Mouse (Mus musculus) stomach, embryonic 15.5 days (tissue): Measurements from ENCODE around the gene Rab3c. TPM values are rescaled to one million over a fixed set of nuclear protein-coding genes. Genes with fewer than 3 reads are reported as not detected.

Experiments
- ATAC-seq: fragments of 200-750 bp; cut with Nextera tagmentation; 2 replicates; pipeline ENCODE4 v1.8.0; 2017; ENCODE audit warnings: low read depth, moderate number of reproducible peaks, moderate TSS enrichment; ENCODE audit not compliant: insufficient read depth, low FRiP score
- H3K27ac ChIP-seq: fragments of 300-500 bp; sonication (generic); 2 replicates; pipeline ENCODE4 v1.5.1; 2015; ENCODE audit warnings: mild to moderate bottlenecking, inconsistent platforms
- H3K27me3 ChIP-seq: fragments of 300-500 bp; sonication (generic); replicated peaks from 2 replicates; pipeline ENCODE4 v1.6.1; 2015; ENCODE audit warnings: inconsistent platforms
- H3K36me3 ChIP-seq: fragments of 300-500 bp; sonication (generic); 2 replicates; pipeline ENCODE4 v1.6.1; 2015; ENCODE audit warnings: inconsistent platforms
- H3K4me1 ChIP-seq: fragments of 300-500 bp; sonication (generic); 2 replicates; pipeline ENCODE4 v1.6.1; 2015; ENCODE audit warnings: inconsistent platforms
- H3K4me2 ChIP-seq: fragments of 300-500 bp; sonication (generic); 2 replicates; pipeline ENCODE4 v1.6.1; 2015; ENCODE audit warnings: mild to moderate bottlenecking, inconsistent platforms
- H3K4me3 ChIP-seq: fragments of 300-500 bp; sonication (generic); replicated peaks from 2 replicates; pipeline ENCODE4 v1.5.1; 2015; ENCODE audit warnings: inconsistent platforms
- H3K9ac ChIP-seq: fragments of 300-500 bp; sonication (generic); 2 replicates; pipeline ENCODE4 v1.6.1; 2015; ENCODE audit warnings: inconsistent platforms
- H3K9me3 ChIP-seq: fragments of 300-500 bp; sonication (generic); 2 replicates; pipeline ENCODE4 v1.6.1; 2016; ENCODE audit warnings: inconsistent platforms
- WGBS: fragments of 180-500 bp; shearing (Covaris S2); methylation state at CpG from one replicate; pipeline ENCODE4 v1.1.7; 2015; 5-methylcytosine and 5-hydroxymethylcytosine counted together
- polyA plus RNA-seq: library from polyadenylated mRNA; unstranded; fragments of >200 nt; fragmentation: Nextera tagmentation; extraction: Ambion mirVana; gene quantifications from 2 replicates; pipeline ENCODE4 v1.2.1, GENCODE M21; 2015

Rab3c gene
- 4.7 and 4.8 TPM in 2 replicates for polyA plus RNA-seq

GRCm38 (mm10) chr13:110280563-110281144, at the start of gene Rab3c:
Gene Rab3c (minus strand): TSS chr13:110280996.
- peak; percentile 44 for ATAC-seq
- H3K4me2 ChIP-seq: peak within 1 kb of the TSS; percentile 67
- no peaks in the 10 kb centered on the region for H3K4me1 ChIP-seq
- peak within 1 kb of the TSS; percentile 41 for H3K4me3 ChIP-seq
- no peaks in the 10 kb centered on the region for H3K9me3 ChIP-seq
- H3K27me3 ChIP-seq: no peaks in the 10 kb centered on the region
- no peak within 1 kb of the TSS for H3K27ac ChIP-seq
- 2% methylated on average over 20 of the region's 20 CpGs for WGBS
- H3K36me3 ChIP-seq: no peaks in the 10 kb centered on the region
- no peak within 1 kb of the TSS for H3K9ac ChIP-seq

- Histone ChIP-seq H3K4me3 (no peak overlapping the region), H3K27me3 (no peaks in the 10 kb centered on the region), H3K27ac (no peak overlapping the region), H3K36me3 (no peaks in the 10 kb centered on the region), H3K4me1 (no peaks in the 10 kb centered on the region), H3K9ac (no peak overlapping the region), H3K4me2 (no peak overlapping the region), H3K9me3 (no peaks in the 10 kb centered on the region)
- 49% methylated on average over 4 of the region's 4 CpGs for WGBS
- no peak for ATAC-seq
Measured at GRCm38 (mm10) chr13:110318746-110319145, 38.0 kb upstream of the Rab3c start.

GRCm38 (mm10) chr13:110307188-110307587, 26.4 kb upstream of the Rab3c start:
- H3K4me3 ChIP-seq: no peak overlapping the region
- no peak overlapping the region for H3K4me2 ChIP-seq
- H3K27ac ChIP-seq: no peak overlapping the region
- no peaks in the 10 kb centered on the region for H3K4me1 ChIP-seq
- WGBS: 84% methylated on average over 5 of the region's 5 CpGs
- no peaks in the 10 kb centered on the region for H3K27me3 ChIP-seq
- no peak overlapping the region for H3K9ac ChIP-seq
- no peaks in the 10 kb centered on the region for H3K36me3 ChIP-seq
- H3K9me3 ChIP-seq: no peaks in the 10 kb centered on the region
- ATAC-seq: no peak

GRCm38 (mm10) chr13:110297112-110297511, 16.3 kb upstream of the Rab3c start:
- Histone ChIP-seq H3K36me3 (no peaks in the 10 kb centered on the region), H3K27ac (no peak overlapping the region), H3K4me3 (no peak overlapping the region), H3K9ac (no peak overlapping the region), H3K9me3 (no peaks in the 10 kb centered on the region), H3K27me3 (no peaks in the 10 kb centered on the region), H3K4me2 (no peak overlapping the region), H3K4me1 (no peaks in the 10 kb centered on the region)
- no peak for ATAC-seq
- 51% methylated on average over 4 of the region's 4 CpGs for WGBS

GRCm38 (mm10) chr13:110288499-110288898, 7.7 kb upstream of the Rab3c start:
- Histone ChIP-seq H3K9me3 (no peaks in the 10 kb centered on the region), H3K36me3 (no peaks in the 10 kb centered on the region), H3K27me3 (no peaks in the 10 kb centered on the region), H3K4me3 (no peak overlapping the region), H3K9ac (no peak overlapping the region), H3K27ac (no peak overlapping the region), H3K4me2 (no peak overlapping the region), H3K4me1 (no peaks in the 10 kb centered on the region)
- no peak for ATAC-seq
- WGBS: 69% methylated on average over 3 of the region's 3 CpGs

- H3K4me2 ChIP-seq: no peak overlapping the region
- no peak overlapping the region for H3K9ac ChIP-seq
- no peaks in the 10 kb centered on the region for H3K4me1 ChIP-seq
- no peaks in the 10 kb centered on the region for H3K27me3 ChIP-seq
- no peak overlapping the region for H3K27ac ChIP-seq
- H3K36me3 ChIP-seq: no peaks in the 10 kb centered on the region
- ATAC-seq: no peak
- no peak overlapping the region for H3K4me3 ChIP-seq
- WGBS: 67% methylated on average over 4 of the region's 4 CpGs
- no peaks in the 10 kb centered on the region for H3K9me3 ChIP-seq
Measured at GRCm38 (mm10) chr13:110283781-110284180, 3.0 kb upstream of the Rab3c start.

GRCm38 (mm10) chr13:110280028-110280562, 701 bp downstream of the Rab3c start:
- peak; percentile 98 for ATAC-seq
- peak overlapping the region; percentile 41 for H3K4me3 ChIP-seq
- no peaks in the 10 kb centered on the region for H3K4me1 ChIP-seq
- H3K27ac ChIP-seq: no peak overlapping the region
- peak overlapping the region; percentile 67 for H3K4me2 ChIP-seq
- 2% methylated on average over 24 of the region's 24 CpGs for WGBS
- H3K9me3 ChIP-seq: no peaks in the 10 kb centered on the region
- no peaks in the 10 kb centered on the region for H3K27me3 ChIP-seq
- no peaks in the 10 kb centered on the region for H3K36me3 ChIP-seq
- no peak overlapping the region for H3K9ac ChIP-seq

GRCm38 (mm10) chr13:110278976-110279736, 1.6 kb downstream of the Rab3c start:
- ATAC-seq: no peak
- 50% methylated on average over 9 of the region's 9 CpGs for WGBS
- Histone ChIP-seq H3K27me3 (no peaks in the 10 kb centered on the region), H3K36me3 (no peaks in the 10 kb centered on the region), H3K4me1 (no peaks in the 10 kb centered on the region), H3K4me3 (no peak overlapping the region), H3K9ac (no peak overlapping the region), H3K9me3 (no peaks in the 10 kb centered on the region), H3K4me2 (peak overlapping the region; percentile 67; the same call in 1 of the 2 replicates), H3K27ac (no peak overlapping the region)

GRCm38 (mm10) chr13:110277709-110278108, 3.1 kb downstream of the Rab3c start:
- H3K4me2 ChIP-seq: no peak overlapping the region
- no peaks in the 10 kb centered on the region for H3K36me3 ChIP-seq
- no peak overlapping the region for H3K4me3 ChIP-seq
- ATAC-seq: no peak
- H3K4me1 ChIP-seq: no peaks in the 10 kb centered on the region
- no peaks in the 10 kb centered on the region for H3K27me3 ChIP-seq
- no peak overlapping the region for H3K27ac ChIP-seq
- H3K9ac ChIP-seq: no peak overlapping the region
- H3K9me3 ChIP-seq: no peaks in the 10 kb centered on the region

GRCm38 (mm10) chr13:110275471-110275870, 5.3 kb downstream of the Rab3c start:
- Histone ChIP-seq H3K4me2 (no peak overlapping the region), H3K4me3 (no peak overlapping the region), H3K9ac (no peak overlapping the region), H3K27me3 (no peaks in the 10 kb centered on the region), H3K27ac (no peak overlapping the region), H3K4me1 (no peaks in the 10 kb centered on the region), H3K36me3 (no peaks in the 10 kb centered on the region), H3K9me3 (no peaks in the 10 kb centered on the region)
- 78% methylated on average over 3 of the region's 3 CpGs for WGBS
- no peak for ATAC-seq

GRCm38 (mm10) chr13:110260649-110261048, 20.1 kb downstream of the Rab3c start:
- WGBS: 71% methylated on average over 1 of the region's 1 CpGs
- ATAC-seq: no peak

GRCm38 (mm10) chr13:110251453-110251852, 29.3 kb downstream of the Rab3c start:
- Histone ChIP-seq H3K4me3 (no peak overlapping the region), H3K27me3 (no peaks in the 10 kb centered on the region), H3K4me1 (no peaks in the 10 kb centered on the region), H3K9ac (no peak overlapping the region), H3K9me3 (no peaks in the 10 kb centered on the region), H3K36me3 (no peaks in the 10 kb centered on the region), H3K27ac (no peak overlapping the region), H3K4me2 (no peak overlapping the region)
- WGBS: 82% methylated on average over 5 of the region's 5 CpGs
- no peak for ATAC-seq

More at GRCm38 (mm10) chr13:110260649-110261048, 20.1 kb downstream of the Rab3c start:
- no peak overlapping the region for H3K4me2 ChIP-seq
- H3K27me3 ChIP-seq: no peaks in the 10 kb centered on the region
- H3K4me1 ChIP-seq: no peaks in the 10 kb centered on the region
- no peak overlapping the region for H3K27ac ChIP-seq
- no peak overlapping the region for H3K9ac ChIP-seq
- H3K4me3 ChIP-seq: no peak overlapping the region
- H3K36me3 ChIP-seq: no peaks in the 10 kb centered on the region
- no peaks in the 10 kb centered on the region for H3K9me3 ChIP-seq
